Mouse (Mus musculus): Measurements from ENCODE around the gene Kncn.

Kncn gene

GRCm38 (mm10) chr4:115937061-115937976, 53.1 kb downstream of the Kncn start:
- no peak for DNase-seq (ENCODE audit: low spot score in 2 of 2)

- DNase-seq (ENCODE audit: low spot score in 2 of 2) = no peak
Observed at GRCm38 (mm10) chr4:115938276-115939160, 54.3 kb downstream of the Kncn start.
